Mouse (Mus musculus) activated CD4-positive, CD25-positive, alpha-beta regulatory T cell (primary cell): ENCODE measurements around the gene Gm2030. TPM values are rescaled to one million over a fixed set of nuclear protein-coding genes. Genes with fewer than 3 reads are reported as not detected.

Experiments
- polyA plus RNA-seq, 2 experiments: library from polyadenylated mRNA; unstranded; fragments of 100-300 nt; shearing (Covaris generic); gene quantifications; one replicate each; pipeline ENCODE4 v1.2.1; 2017

The Gm2030 gene
- polyA plus RNA-seq, result not detected

GRCm38 (mm10) chrX:26309944-26310343 lies at the start of gene Gm2030:
Gene Gm2030, minus strand, starts transcription at chrX:26310044.

Other genes with a start within 250 kb of the Gm2030 start
- gene Gm2012, start 78.7 kb downstream of the Gm2030 start, polyA plus RNA-seq, result not detected
- not detected for gene Slx, start 235.5 kb upstream of the Gm2030 start, polyA plus RNA-seq